Mouse (Mus musculus): ENCODE data around the gene Slc41a3.

DNA sequence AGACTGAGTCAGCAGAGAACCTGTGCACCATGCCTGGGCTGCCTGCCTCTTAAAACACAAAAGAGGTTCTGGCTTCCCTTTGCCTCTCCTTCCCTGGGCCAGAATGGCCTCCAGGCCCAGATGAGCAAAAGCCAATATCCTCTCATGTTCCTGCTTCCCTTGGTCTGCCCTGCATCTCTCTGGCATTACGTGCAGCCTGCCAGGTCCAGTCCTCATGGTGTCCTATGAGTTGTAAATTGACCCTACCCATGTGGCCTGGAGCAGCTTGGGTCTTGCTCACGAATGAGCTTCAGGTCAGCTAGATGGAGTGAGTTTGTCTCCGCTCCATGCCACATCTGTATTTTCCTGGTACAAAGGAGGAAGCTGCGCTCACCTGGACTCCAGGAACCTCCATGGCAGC, 7.5 kb upstream of the Slc41a3 start:
- no peak for TF ChIP-seq CTCF (IDR thresholded peaks at IDR 0.05; ENCODE audit: low read depth, low read length)
- no peak for TF ChIP-seq POLR2AphosphoS5 (IDR thresholded peaks at IDR 0.05; ENCODE audit: insufficient replicate concordance, low read depth, low read length)
